ENCODE assay signal across 9 mouse cellular contexts in the genomic region with DNA sequence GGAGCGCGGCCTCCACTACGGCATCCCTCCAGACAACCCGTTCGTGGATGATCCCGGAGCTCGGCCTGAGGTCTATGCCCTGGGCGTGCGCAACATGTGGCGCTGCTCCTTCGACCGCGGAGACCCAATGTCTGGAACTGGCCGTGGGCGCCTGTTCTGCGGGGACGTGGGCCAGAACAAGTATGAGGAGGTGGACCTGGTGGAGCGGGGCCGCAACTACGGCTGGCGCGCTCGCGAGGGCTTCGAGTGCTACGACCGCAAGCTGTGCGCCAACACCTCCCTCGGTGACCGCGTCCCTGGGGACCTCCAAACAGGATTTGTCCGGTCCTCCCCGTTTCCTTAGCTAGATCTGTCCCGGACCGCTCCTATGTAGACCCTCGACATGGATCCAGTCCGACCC. TPM values are rescaled to one million over a fixed set of nuclear protein-coding genes. Genes with fewer than 3 reads are reported as not detected.
DNase-seq lines count a peak whose midpoint lies in the region; ATAC-seq lines count a peak whose summit lies in the region.
"Had no signal": no experiment of that assay in that cellular context is flagged by ENCODE, and none has a peak within 500 bp of the region (broad histone marks: within the 10 kb centered on the region; RNA-seq: fewer than 3 reads in every experiment).

No protein-coding gene starts in this region.

- no peak overlapping the region for H3K27ac ChIP-seq in kidney, embryonic 15.5 days
- no peak overlapping the region for H3K27ac ChIP-seq in embryonic facial prominence, embryonic 14.5 days (replicated peaks; ENCODE audit: low read depth, low read length)
- H3K27ac ChIP-seq in hindbrain, embryonic 15.5 days (replicated peaks), result no peak overlapping the region
- no peak overlapping the region for H3K27ac ChIP-seq in midbrain, embryonic 16.5 days (ENCODE audit: low read length)
- H3K27ac ChIP-seq in liver, embryonic 12.5 days, result no peak overlapping the region

- DNase-seq in kidney, adult 9 months, result no peak
- DNase-seq in embryonic facial prominence, embryonic 14.5 days (ENCODE audit: low spot score), result no peak
- DNase-seq in ovary, adult 18-20 months (ENCODE audit: low spot score), result no peak
- DNase-seq: gastrocnemius, postnatal 14 days; lung, postnatal 10 days had no signal

- no peaks in the 10 kb centered on the region for H3K36me3 ChIP-seq in kidney, embryonic 15.5 days
- H3K36me3 ChIP-seq in embryonic facial prominence, embryonic 14.5 days (ENCODE audit: control insufficient read depth, insufficient read depth, low read length), result no peaks in the 10 kb centered on the region
- H3K36me3 ChIP-seq in hindbrain, embryonic 15.5 days, result no peaks in the 10 kb centered on the region
- H3K36me3 ChIP-seq in midbrain, embryonic 16.5 days (ENCODE audit: control insufficient read depth, insufficient read depth, low read length), result no peaks in the 10 kb centered on the region
- no peaks in the 10 kb centered on the region for H3K36me3 ChIP-seq in liver, embryonic 12.5 days

- H3K4me1 ChIP-seq in kidney, embryonic 15.5 days, result peaks cover 30% of the 10 kb centered on the region
- no peaks in the 10 kb centered on the region; the same call in 1 of the 2 replicates for H3K4me1 ChIP-seq in embryonic facial prominence, embryonic 14.5 days (ENCODE audit: control insufficient read depth, insufficient read depth, low read length)
- H3K4me1 ChIP-seq in hindbrain, embryonic 15.5 days (replicated peaks), result peaks cover 27% of the 10 kb centered on the region
- peaks cover 12% of the 10 kb centered on the region; the same call in 1 of the 2 replicates for H3K4me1 ChIP-seq in midbrain, embryonic 16.5 days (ENCODE audit: control insufficient read depth, insufficient read depth, low read length)
- no peaks in the 10 kb centered on the region for H3K4me1 ChIP-seq in liver, embryonic 12.5 days

- no peak for ATAC-seq in kidney, embryonic 15.5 days (replicated peaks; ENCODE audit: low FRiP score)
- ATAC-seq in embryonic facial prominence, embryonic 14.5 days (ENCODE audit: low read depth), result peak; percentile 4; the same call in 1 of the 2 replicates
- ATAC-seq in hindbrain, embryonic 15.5 days (ENCODE audit: low FRiP score, low read depth), result no peak
- 0 out of 2 replicates have a peak, but pooled peaks have one; percentile 11 for ATAC-seq in midbrain, embryonic 16.5 days
- ATAC-seq in liver, embryonic 12.5 days, result no peak

- peaks cover 70% of the 10 kb centered on the region for H3K27me3 ChIP-seq in kidney, embryonic 15.5 days
- H3K27me3 ChIP-seq in embryonic facial prominence, embryonic 14.5 days (replicated peaks; ENCODE audit: control insufficient read depth, insufficient read depth, low read length), result peaks cover 65% of the 10 kb centered on the region
- peaks cover 27% of the 10 kb centered on the region for H3K27me3 ChIP-seq in hindbrain, embryonic 15.5 days
- peaks cover 11% of the 10 kb centered on the region for H3K27me3 ChIP-seq in midbrain, embryonic 16.5 days (ENCODE audit: control insufficient read depth, insufficient read depth, low read depth, low read length)
- peaks cover 73% of the 10 kb centered on the region for H3K27me3 ChIP-seq in liver, embryonic 12.5 days (replicated peaks)

- no peak overlapping the region for H3K9ac ChIP-seq in kidney, embryonic 15.5 days
- H3K9ac ChIP-seq in embryonic facial prominence, embryonic 14.5 days (ENCODE audit: low read depth, low read length), result no peak overlapping the region
- H3K9ac ChIP-seq in hindbrain, embryonic 15.5 days, result no peak overlapping the region
- no peak overlapping the region for H3K9ac ChIP-seq in midbrain, embryonic 16.5 days (ENCODE audit: low read depth, low read length)
- H3K9ac ChIP-seq in liver, embryonic 12.5 days, result no peak overlapping the region

- peak overlapping the region; percentile 50 for H3K4me2 ChIP-seq in kidney, embryonic 15.5 days
- H3K4me2 ChIP-seq in embryonic facial prominence, embryonic 14.5 days (ENCODE audit: low read depth, low read length), result peak overlapping the region; percentile 32
- peak overlapping the region; percentile 34 for H3K4me2 ChIP-seq in hindbrain, embryonic 15.5 days
- H3K4me2 ChIP-seq in midbrain, embryonic 16.5 days (ENCODE audit: low read length), result peak overlapping the region; percentile 29; the same call in 1 of the 2 replicates
- H3K4me2 ChIP-seq in liver, embryonic 12.5 days, result no peak overlapping the region; the same call in 1 of the 2 replicates

- H3K4me3 ChIP-seq in kidney, embryonic 15.5 days (replicated peaks), result peak overlapping the region; percentile 21
- H3K4me3 ChIP-seq in embryonic facial prominence, embryonic 14.5 days (ENCODE audit: low read depth, low read length), result peak overlapping the region; percentile 19
- H3K4me3 ChIP-seq in hindbrain, embryonic 15.5 days, result peak overlapping the region; percentile 2; the same call in 1 of the 2 replicates
- no peak overlapping the region for H3K4me3 ChIP-seq in midbrain, embryonic 16.5 days (ENCODE audit: low read depth, low read length)
- H3K4me3 ChIP-seq in liver, embryonic 12.5 days, result no peak overlapping the region

- WGBS in kidney, embryonic 15.5 days, result 5% methylated on average over 37 of the region's 37 CpGs
- WGBS in embryonic facial prominence, embryonic 14.5 days, result 6% methylated on average over 19 of the region's 37 CpGs
- 19% methylated on average over 37 of the region's 37 CpGs for WGBS in hindbrain, embryonic 15.5 days
- 24% methylated on average over 35 of the region's 37 CpGs for WGBS in midbrain, embryonic 16.5 days
- WGBS in liver, embryonic 12.5 days (ENCODE audit: insufficient replicate concordance), result 14% methylated on average over 37 of the region's 37 CpGs

- H3K9me3 ChIP-seq in kidney, embryonic 15.5 days (replicated peaks), result no peaks in the 10 kb centered on the region
- H3K9me3 ChIP-seq in embryonic facial prominence, embryonic 14.5 days (ENCODE audit: control insufficient read depth, low read length), result no peaks in the 10 kb centered on the region
- H3K9me3 ChIP-seq in hindbrain, embryonic 15.5 days, result no peaks in the 10 kb centered on the region
- no peaks in the 10 kb centered on the region for H3K9me3 ChIP-seq in midbrain, embryonic 16.5 days (replicated peaks; ENCODE audit: control insufficient read depth, low read length, poor library complexity, severe bottlenecking)
- no peaks in the 10 kb centered on the region for H3K9me3 ChIP-seq in liver, embryonic 12.5 days (replicated peaks)

RNA-seq across cellular contexts. Expression of a gene that starts 12.4 kb away (rescaled TPM):
- polyA plus RNA-seq in kidney, embryonic 15.5 days (2015; fragmentation: Nextera tagmentation; extraction: Ambion mirVana), result 0.55 and 1.00 TPM in 2 replicates
- 0.58 and 0.64 TPM in 2 replicates for polyA plus RNA-seq in embryonic facial prominence, embryonic 14.5 days (2014; fragmentation: Nextera tagmentation; extraction: Ambion mirVana)
- polyA plus RNA-seq in hindbrain, embryonic 15.5 days (2015; fragmentation: Nextera tagmentation; extraction: Ambion mirVana), result 2.7 and 2.9 TPM in 2 replicates
- polyA plus RNA-seq in midbrain, embryonic 16.5 days (2015; fragmentation: Nextera tagmentation; extraction: Ambion mirVana), result 2.7 and 2.9 TPM in 2 replicates
- 0.07 and 0.17 TPM in 2 replicates for polyA plus RNA-seq in liver, embryonic 12.5 days (2016; fragmentation: Nextera tagmentation; extraction: Ambion mirVana)

RNA-seq across cellular contexts. Expression of a gene that starts 15.7 kb away (rescaled TPM):
- 10.0 and 10.9 TPM in 2 replicates for polyA plus RNA-seq in kidney, embryonic 15.5 days (2015; fragmentation: Nextera tagmentation; extraction: Ambion mirVana)
- polyA plus RNA-seq in embryonic facial prominence, embryonic 14.5 days (2014; fragmentation: Nextera tagmentation; extraction: Ambion mirVana), result 5.8 and 8.5 TPM in 2 replicates
- 30.8 and 32.2 TPM in 2 replicates for polyA plus RNA-seq in hindbrain, embryonic 15.5 days (2015; fragmentation: Nextera tagmentation; extraction: Ambion mirVana)
- polyA plus RNA-seq in midbrain, embryonic 16.5 days (2015; fragmentation: Nextera tagmentation; extraction: Ambion mirVana), result 28.1 and 36.2 TPM in 2 replicates
- polyA plus RNA-seq in liver, embryonic 12.5 days (2016; fragmentation: Nextera tagmentation; extraction: Ambion mirVana), result 0.86 and 1.7 TPM in 2 replicates

RNA-seq across cellular contexts. Expression of a gene that starts 43.3 kb away (rescaled TPM):
- polyA plus RNA-seq in kidney, embryonic 15.5 days (2015; fragmentation: Nextera tagmentation; extraction: Ambion mirVana), result 7.7 and 8.1 TPM in 2 replicates
- polyA plus RNA-seq in embryonic facial prominence, embryonic 14.5 days (2014; fragmentation: Nextera tagmentation; extraction: Ambion mirVana), result 4.2 and 4.7 TPM in 2 replicates
- polyA plus RNA-seq in hindbrain, embryonic 15.5 days (2015; fragmentation: Nextera tagmentation; extraction: Ambion mirVana), result 13.7 and 14.7 TPM in 2 replicates
- polyA plus RNA-seq in midbrain, embryonic 16.5 days (2015; fragmentation: Nextera tagmentation; extraction: Ambion mirVana), result 13.2 and 13.5 TPM in 2 replicates
- 3.3 and 3.4 TPM in 2 replicates for polyA plus RNA-seq in liver, embryonic 12.5 days (2016; fragmentation: Nextera tagmentation; extraction: Ambion mirVana)

RNA-seq across cellular contexts. Expression of a gene that starts 52.3 kb away (rescaled TPM):
- 60.9 and 77.5 TPM in 2 replicates for polyA plus RNA-seq in kidney, embryonic 15.5 days (2015; fragmentation: Nextera tagmentation; extraction: Ambion mirVana)
- polyA plus RNA-seq in embryonic facial prominence, embryonic 14.5 days (2014; fragmentation: Nextera tagmentation; extraction: Ambion mirVana), result 62.3 and 62.8 TPM in 2 replicates
- 58.2 and 60.4 TPM in 2 replicates for polyA plus RNA-seq in hindbrain, embryonic 15.5 days (2015; fragmentation: Nextera tagmentation; extraction: Ambion mirVana)
- polyA plus RNA-seq in midbrain, embryonic 16.5 days (2015; fragmentation: Nextera tagmentation; extraction: Ambion mirVana), result 47.6 and 57.4 TPM in 2 replicates
- 9.5 and 10.6 TPM in 2 replicates for polyA plus RNA-seq in liver, embryonic 12.5 days (2016; fragmentation: Nextera tagmentation; extraction: Ambion mirVana)

Comparison
In these comparisons a context has a peak if more than half of its experiments do, and no peak if none do; other contexts are left out.
1. ATAC-seq: peak in embryonic facial prominence, embryonic 14.5 days (single experiment) and midbrain, embryonic 16.5 days (single experiment); none in kidney, embryonic 15.5 days (single experiment), hindbrain, embryonic 15.5 days (single experiment) and liver, embryonic 12.5 days (single experiment).
2. H3K4me3 ChIP-seq: peak in kidney, embryonic 15.5 days (single experiment), embryonic facial prominence, embryonic 14.5 days (single experiment) and hindbrain, embryonic 15.5 days (single experiment); none in midbrain, embryonic 16.5 days (single experiment) and liver, embryonic 12.5 days (single experiment).